Mouse (Mus musculus): ENCODE measurements around the gene Chn1. TPM values are rescaled to one million over a fixed set of nuclear protein-coding genes. Genes with fewer than 3 reads are reported as not detected.
"Not testable (repeated sequence)": the region's sequence is repeated elsewhere in the genome, so short reads cannot be mapped to it uniquely, and the experiment has no call there.

The Chn1 gene
- 105 and 129 TPM in 2 replicates for polyA plus RNA-seq (2014; fragmentation: Nextera tagmentation; extraction: Ambion mirVana)

GRCm38 (mm10) chr2:73774786-73775682 lies at the start of gene Chn1:
Gene Chn1, minus strand, starts transcription at chr2:73775346.
- ATAC-seq (ENCODE audit: low FRiP score, low TSS enrichment) = peak; percentile 95
- peaks cover 24% of the 10 kb centered on the region for H3K4me1 ChIP-seq (ENCODE audit: control insufficient read depth, insufficient read depth, low read length)
- DNase-seq = peak; percentile 94
- H3K4me3 ChIP-seq (replicated peaks; ENCODE audit: low read depth, low read length) = peak within 1 kb of the TSS; percentile 73
- H3K27me3 ChIP-seq (ENCODE audit: control insufficient read depth, insufficient read depth, low read length) = no peaks in the 10 kb centered on the region
- H3K4me2 ChIP-seq (ENCODE audit: low read length) = peak within 1 kb of the TSS; percentile 50
- no peaks in the 10 kb centered on the region for H3K36me3 ChIP-seq (ENCODE audit: control insufficient read depth, insufficient read depth, low read length)
- H3K9me3 ChIP-seq (ENCODE audit: control insufficient read depth, low read length) = no peaks in the 10 kb centered on the region
- H3K9ac ChIP-seq (replicated peaks; ENCODE audit: low read length) = peak within 1 kb of the TSS; percentile 81
- WGBS = under 1% methylated on average over 114 of the region's 131 CpGs
- peak within 1 kb of the TSS; percentile 95 for H3K27ac ChIP-seq (replicated peaks; ENCODE audit: low read depth, low read length)

GRCm38 (mm10) chr2:73818742-73819141 lies 43.6 kb upstream of the Chn1 start:
- Histone ChIP-seq H3K4me2 (ENCODE audit: low read length) (no peak overlapping the region), H3K9me3 (ENCODE audit: control insufficient read depth, low read length) (no peaks in the 10 kb centered on the region), H3K9ac (replicated peaks; ENCODE audit: low read length) (no peak overlapping the region), H3K4me3 (replicated peaks; ENCODE audit: low read depth, low read length) (no peak overlapping the region), H3K4me1 (ENCODE audit: control insufficient read depth, insufficient read depth, low read length) (no peaks in the 10 kb centered on the region), H3K27ac (replicated peaks; ENCODE audit: low read depth, low read length) (no peak overlapping the region), H3K36me3 (ENCODE audit: control insufficient read depth, insufficient read depth, low read length) (peaks cover 36% of the 10 kb centered on the region), H3K27me3 (ENCODE audit: control insufficient read depth, insufficient read depth, low read length) (no peaks in the 10 kb centered on the region)
- WGBS = 88% methylated on average over 4 of the region's 4 CpGs
- DNase-seq = no peak
- no peak for ATAC-seq (ENCODE audit: low FRiP score, low TSS enrichment)

GRCm38 (mm10) chr2:73807609-73808008 lies 32.5 kb upstream of the Chn1 start:
- ATAC-seq (ENCODE audit: low FRiP score, low TSS enrichment) (no peak), DNase-seq (no peak)
- Histone ChIP-seq H3K9me3 (ENCODE audit: control insufficient read depth, low read length) (no peaks in the 10 kb centered on the region), H3K9ac (replicated peaks; ENCODE audit: low read length) (no peak overlapping the region), H3K4me3 (replicated peaks; ENCODE audit: low read depth, low read length) (no peak overlapping the region), H3K4me2 (ENCODE audit: low read length) (no peak overlapping the region), H3K4me1 (ENCODE audit: control insufficient read depth, insufficient read depth, low read length) (no peaks in the 10 kb centered on the region), H3K27me3 (ENCODE audit: control insufficient read depth, insufficient read depth, low read length) (no peaks in the 10 kb centered on the region), H3K36me3 (ENCODE audit: control insufficient read depth, insufficient read depth, low read length) (no peaks in the 10 kb centered on the region), H3K27ac (replicated peaks; ENCODE audit: low read depth, low read length) (no peak overlapping the region)
- 83% methylated on average over 8 of the region's 8 CpGs for WGBS

- 93% methylated on average over 9 of the region's 9 CpGs for WGBS
- not testable (repeated sequence) for H3K9ac ChIP-seq (replicated peaks; ENCODE audit: low read length); H3K4me2 ChIP-seq (ENCODE audit: low read length); DNase-seq; H3K4me1 ChIP-seq (ENCODE audit: control insufficient read depth, insufficient read depth, low read length); H3K9me3 ChIP-seq (ENCODE audit: control insufficient read depth, low read length); H3K27ac ChIP-seq (replicated peaks; ENCODE audit: low read depth, low read length); H3K27me3 ChIP-seq (ENCODE audit: control insufficient read depth, insufficient read depth, low read length); ATAC-seq (ENCODE audit: low FRiP score, low TSS enrichment); H3K4me3 ChIP-seq (replicated peaks; ENCODE audit: low read depth, low read length); H3K36me3 ChIP-seq (ENCODE audit: control insufficient read depth, insufficient read depth, low read length)
Measured at GRCm38 (mm10) chr2:73800127-73800526, 25.0 kb upstream of the Chn1 start.

- 87% methylated on average over 5 of the region's 5 CpGs for WGBS
Measured at GRCm38 (mm10) chr2:73798786-73799185, 23.6 kb upstream of the Chn1 start.

GRCm38 (mm10) chr2:73798136-73798535 lies 23.0 kb upstream of the Chn1 start:
- no peaks in the 10 kb centered on the region for H3K36me3 ChIP-seq (ENCODE audit: control insufficient read depth, insufficient read depth, low read length)
- no peak overlapping the region for H3K4me2 ChIP-seq (ENCODE audit: low read length)
- no peak for ATAC-seq (ENCODE audit: low FRiP score, low TSS enrichment)
- no peaks in the 10 kb centered on the region for H3K27me3 ChIP-seq (ENCODE audit: control insufficient read depth, insufficient read depth, low read length)
- H3K4me3 ChIP-seq (replicated peaks; ENCODE audit: low read depth, low read length) = no peak overlapping the region
- DNase-seq = no peak
- H3K4me1 ChIP-seq (ENCODE audit: control insufficient read depth, insufficient read depth, low read length) = no peaks in the 10 kb centered on the region
- WGBS = 47% methylated on average over 4 of the region's 4 CpGs
- no peak overlapping the region for H3K27ac ChIP-seq (replicated peaks; ENCODE audit: low read depth, low read length)
- no peak overlapping the region for H3K9ac ChIP-seq (replicated peaks; ENCODE audit: low read length)
- H3K9me3 ChIP-seq (ENCODE audit: control insufficient read depth, low read length) = no peaks in the 10 kb centered on the region

More at GRCm38 (mm10) chr2:73798786-73799185, 23.6 kb upstream of the Chn1 start:
- H3K9me3 ChIP-seq (ENCODE audit: control insufficient read depth, low read length) = no peaks in the 10 kb centered on the region
- H3K36me3 ChIP-seq (ENCODE audit: control insufficient read depth, insufficient read depth, low read length) = no peaks in the 10 kb centered on the region
- H3K4me1 ChIP-seq (ENCODE audit: control insufficient read depth, insufficient read depth, low read length) = no peaks in the 10 kb centered on the region
- no peak overlapping the region for H3K4me3 ChIP-seq (replicated peaks; ENCODE audit: low read depth, low read length)
- DNase-seq = no peak
- no peak overlapping the region for H3K9ac ChIP-seq (replicated peaks; ENCODE audit: low read length)
- H3K4me2 ChIP-seq (ENCODE audit: low read length) = no peak overlapping the region
- no peak for ATAC-seq (ENCODE audit: low FRiP score, low TSS enrichment)
- no peaks in the 10 kb centered on the region for H3K27me3 ChIP-seq (ENCODE audit: control insufficient read depth, insufficient read depth, low read length)
- H3K27ac ChIP-seq (replicated peaks; ENCODE audit: low read depth, low read length) = no peak overlapping the region

GRCm38 (mm10) chr2:73791846-73792630 lies 16.9 kb upstream of the Chn1 start:
- no peaks in the 10 kb centered on the region for H3K36me3 ChIP-seq (ENCODE audit: control insufficient read depth, insufficient read depth, low read length)
- 59% methylated on average over 19 of the region's 19 CpGs for WGBS
- H3K4me2 ChIP-seq (ENCODE audit: low read length) = no peak overlapping the region
- no peaks in the 10 kb centered on the region for H3K4me1 ChIP-seq (ENCODE audit: control insufficient read depth, insufficient read depth, low read length)
- no peaks in the 10 kb centered on the region for H3K27me3 ChIP-seq (ENCODE audit: control insufficient read depth, insufficient read depth, low read length)
- no peak overlapping the region for H3K9ac ChIP-seq (replicated peaks; ENCODE audit: low read length)
- ATAC-seq (ENCODE audit: low FRiP score, low TSS enrichment) (no peak), DNase-seq (peak; percentile 64)
- no peak overlapping the region for H3K27ac ChIP-seq (replicated peaks; ENCODE audit: low read depth, low read length)
- no peaks in the 10 kb centered on the region for H3K9me3 ChIP-seq (ENCODE audit: control insufficient read depth, low read length)
- H3K4me3 ChIP-seq (replicated peaks; ENCODE audit: low read depth, low read length) = no peak overlapping the region

- no peaks in the 10 kb centered on the region for H3K9me3 ChIP-seq (ENCODE audit: control insufficient read depth, low read length)
- no peak overlapping the region for H3K4me3 ChIP-seq (replicated peaks; ENCODE audit: low read depth, low read length)
- WGBS = 76% methylated on average over 2 of the region's 2 CpGs
- ATAC-seq (ENCODE audit: low FRiP score, low TSS enrichment) = no peak
- no peaks in the 10 kb centered on the region for H3K27me3 ChIP-seq (ENCODE audit: control insufficient read depth, insufficient read depth, low read length)
- H3K27ac ChIP-seq (replicated peaks; ENCODE audit: low read depth, low read length) = no peak overlapping the region
- no peaks in the 10 kb centered on the region for H3K36me3 ChIP-seq (ENCODE audit: control insufficient read depth, insufficient read depth, low read length)
- no peak overlapping the region for H3K4me2 ChIP-seq (ENCODE audit: low read length)
- H3K4me1 ChIP-seq (ENCODE audit: control insufficient read depth, insufficient read depth, low read length) = no peaks in the 10 kb centered on the region
- peak; percentile 58 for DNase-seq
- no peak overlapping the region for H3K9ac ChIP-seq (replicated peaks; ENCODE audit: low read length)
Measured at GRCm38 (mm10) chr2:73790332-73790731, 15.2 kb upstream of the Chn1 start.

Data from midbrain, embryonic 14.5 days (tissue).